Mouse (Mus musculus): ENCODE data around the gene C530025M09Rik. TPM values are rescaled to one million over a fixed set of nuclear protein-coding genes. Genes with fewer than 3 reads are reported as not detected.

C530025M09Rik gene
- polyA plus RNA-seq, 1 experiment from 2014 or later: 0.85 TPM

DNA sequence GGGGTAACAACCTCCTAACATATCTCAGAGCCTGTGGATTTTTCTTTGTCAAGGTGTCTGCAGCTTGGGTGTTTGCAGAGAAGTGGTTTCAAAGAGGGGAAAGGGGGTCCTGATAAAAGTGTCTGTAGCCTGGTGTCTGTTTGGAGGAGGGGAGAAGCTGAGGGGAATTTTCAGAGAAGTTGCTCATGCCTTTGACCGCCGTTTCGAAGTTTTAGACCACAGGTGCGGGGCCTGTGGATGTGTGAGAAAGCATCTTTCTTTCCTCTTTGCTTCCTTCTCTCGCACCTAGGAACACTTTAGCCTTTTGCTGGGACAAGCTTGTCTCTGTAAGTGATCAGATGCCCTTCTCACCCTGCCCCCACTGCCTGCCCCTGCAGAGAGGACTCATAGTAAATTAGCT, 1.3 kb upstream of the C530025M09Rik start:
- H3K4me2 ChIP-seq (replicated peaks): peak overlapping the region; percentile 93
- peaks cover 21% of the 10 kb centered on the region for H3K4me1 ChIP-seq (replicated peaks)
- no peaks in the 10 kb centered on the region for H3K36me3 ChIP-seq
- no peaks in the 10 kb centered on the region for H3K9me3 ChIP-seq
- H3K9ac ChIP-seq (replicated peaks): peak overlapping the region; percentile 73
- peaks cover 46% of the 10 kb centered on the region for H3K27me3 ChIP-seq
- ATAC-seq: no peak
- H3K27ac ChIP-seq: no peak overlapping the region
- H3K4me3 ChIP-seq (replicated peaks): peak overlapping the region; percentile 70
- WGBS: 9% methylated on average over 5 of the region's 5 CpGs

DNA sequence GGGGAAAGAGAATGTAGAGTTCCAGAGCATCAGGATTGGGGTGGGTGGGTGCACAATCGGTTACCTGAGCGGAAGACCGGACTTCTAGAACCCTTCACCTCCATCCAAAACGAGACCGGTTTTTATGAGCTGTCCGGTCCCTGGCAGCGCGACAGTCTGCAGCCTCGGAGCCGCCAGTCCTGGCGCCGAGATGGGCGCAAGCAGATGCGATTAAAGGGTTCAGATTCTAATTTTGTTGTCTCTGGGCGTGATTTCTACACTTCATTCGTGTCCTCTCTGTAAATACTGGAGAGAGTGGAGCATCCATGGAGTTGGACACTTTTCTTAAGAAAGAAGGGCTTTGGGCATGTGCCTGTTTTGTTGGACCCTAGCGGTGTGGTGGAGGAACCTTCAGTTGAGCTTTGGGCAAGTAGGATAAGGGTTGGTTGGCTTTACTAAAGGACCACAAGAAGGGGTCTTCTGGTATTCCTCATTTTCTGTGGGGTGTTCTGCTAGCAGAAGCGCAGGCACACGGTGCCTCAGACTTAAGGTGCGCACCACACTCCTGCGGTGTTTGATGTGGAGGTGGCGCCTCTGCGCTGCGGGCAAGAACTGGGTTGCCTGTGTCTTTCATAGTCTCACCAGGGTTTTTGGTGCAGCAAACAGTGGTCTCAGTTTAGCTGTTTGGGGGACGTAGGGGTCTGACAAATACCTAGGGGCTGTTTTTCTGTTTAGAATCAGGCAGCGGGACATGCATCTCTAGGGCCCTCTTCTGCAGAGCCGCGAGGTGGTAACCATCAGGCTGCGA, 639 bp upstream of the C530025M09Rik start:
- Histone ChIP-seq H3K36me3 (no peaks in the 10 kb centered on the region), H3K27ac (no peak overlapping the region), H3K4me3 (replicated peaks) (peak overlapping the region; percentile 70), H3K4me2 (replicated peaks) (peak overlapping the region; percentile 93), H3K27me3 (peaks cover 49% of the 10 kb centered on the region), H3K9ac (replicated peaks) (peak overlapping the region; percentile 73), H3K4me1 (replicated peaks) (peaks cover 21% of the 10 kb centered on the region), H3K9me3 (no peaks in the 10 kb centered on the region)
- WGBS: 1% methylated on average over 29 of the region's 29 CpGs
- peak; percentile 18 for ATAC-seq

DNA sequence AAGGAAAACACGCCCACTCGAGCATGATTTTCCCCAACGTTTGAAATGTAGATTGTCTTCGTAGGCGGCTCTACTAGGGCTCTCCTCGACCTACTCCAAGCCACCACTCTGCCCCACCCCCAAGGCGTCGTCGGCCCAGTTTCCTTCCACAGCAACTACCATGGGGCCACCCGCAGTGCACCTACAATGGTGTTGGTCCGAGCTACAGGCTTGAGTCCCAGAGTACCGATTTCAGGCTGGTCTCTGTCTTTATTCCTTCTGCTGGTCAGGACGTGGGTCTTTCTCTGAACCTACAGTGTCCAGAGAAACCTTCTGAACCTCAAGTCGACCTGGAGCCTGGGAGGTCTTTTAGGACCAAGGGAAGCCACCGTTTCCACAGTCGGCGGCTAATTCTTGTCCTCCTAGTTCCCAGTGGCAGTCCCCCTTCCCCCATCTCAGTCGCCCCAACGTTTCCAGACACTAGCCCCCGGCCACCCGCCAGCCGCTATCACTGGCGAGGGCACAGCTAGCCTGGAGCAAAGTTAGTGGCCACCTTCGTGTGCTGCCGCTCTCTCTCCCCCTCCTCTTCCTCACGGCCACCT, 968 bp downstream of the C530025M09Rik start:
- H3K4me1 ChIP-seq (replicated peaks): peaks cover 21% of the 10 kb centered on the region
- ATAC-seq: no peak
- no peak overlapping the region for H3K27ac ChIP-seq
- H3K9ac ChIP-seq (replicated peaks): peak overlapping the region; percentile 73
- WGBS: 1% methylated on average over 26 of the region's 26 CpGs
- H3K4me3 ChIP-seq (replicated peaks): peak overlapping the region; percentile 70
- peak overlapping the region; percentile 93 for H3K4me2 ChIP-seq (replicated peaks)
- no peaks in the 10 kb centered on the region for H3K36me3 ChIP-seq
- H3K27me3 ChIP-seq: peaks cover 49% of the 10 kb centered on the region
- no peaks in the 10 kb centered on the region for H3K9me3 ChIP-seq

DNA sequence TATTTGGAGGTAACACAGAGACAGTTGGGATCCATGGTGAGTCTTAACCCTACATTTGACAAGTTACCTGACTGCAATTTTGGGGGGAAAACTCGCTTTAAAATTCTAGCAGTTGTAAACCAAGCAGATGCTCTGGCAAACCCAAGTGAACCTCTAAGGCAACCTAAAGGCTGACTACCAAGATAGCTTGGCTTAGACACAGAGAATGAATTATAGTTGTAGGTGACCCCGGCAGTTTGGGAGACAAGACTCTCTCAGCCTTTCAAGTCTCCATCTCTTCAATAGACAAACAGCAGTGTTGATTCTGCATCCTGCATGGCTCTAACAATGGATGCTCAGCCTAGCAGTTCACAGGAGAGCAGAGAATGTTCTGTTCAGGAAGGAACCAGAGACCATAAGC, 2.1 kb downstream of the C530025M09Rik start, which contains the start of gene Syndig1:
Syndig1 (plus strand) TSS at position 301 of the 400 bp plus-strand sequence.
- no peak within 1 kb of the TSS for H3K27ac ChIP-seq
- H3K9me3 ChIP-seq: no peaks in the 10 kb centered on the region
- H3K4me3 ChIP-seq (replicated peaks): peak within 1 kb of the TSS; percentile 70
- peak within 1 kb of the TSS; percentile 93 for H3K4me2 ChIP-seq (replicated peaks)
- peaks cover 21% of the 10 kb centered on the region for H3K4me1 ChIP-seq (replicated peaks)
- WGBS: 87% methylated on average over 2 of the region's 2 CpGs
- H3K36me3 ChIP-seq: no peaks in the 10 kb centered on the region
- peaks cover 46% of the 10 kb centered on the region for H3K27me3 ChIP-seq
- H3K9ac ChIP-seq (replicated peaks): peak within 1 kb of the TSS; percentile 73; the same call in 1 of the 2 replicates
- ATAC-seq: no peak

DNA sequence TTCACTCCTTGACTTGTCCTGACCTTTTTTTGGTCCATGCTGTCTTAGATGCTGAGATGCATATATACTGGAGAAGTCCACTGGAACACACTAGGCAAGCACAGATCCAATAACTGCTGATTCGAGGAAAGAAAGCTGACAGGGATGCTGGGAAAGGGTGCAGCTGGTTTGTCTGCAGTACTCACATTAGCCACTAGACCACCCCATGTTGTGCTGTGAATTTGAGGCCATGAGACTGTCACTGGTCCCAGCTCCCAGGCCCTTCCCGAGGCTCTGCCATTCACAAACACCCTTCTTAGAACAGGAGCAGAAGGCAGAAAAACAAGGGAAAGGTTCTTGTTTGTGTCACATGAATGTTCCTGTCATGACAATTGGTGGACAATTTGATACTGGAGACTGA, 10.8 kb downstream of the C530025M09Rik start:
- H3K9ac ChIP-seq (replicated peaks): no peak overlapping the region
- no peak for ATAC-seq
- no peak overlapping the region for H3K4me2 ChIP-seq (replicated peaks)
- 33% methylated on average over 2 of the region's 2 CpGs for WGBS
- no peaks in the 10 kb centered on the region for H3K27me3 ChIP-seq
- H3K36me3 ChIP-seq: no peaks in the 10 kb centered on the region
- no peak overlapping the region for H3K27ac ChIP-seq
- no peaks in the 10 kb centered on the region for H3K9me3 ChIP-seq
- no peak overlapping the region for H3K4me3 ChIP-seq (replicated peaks)
- no peaks in the 10 kb centered on the region for H3K4me1 ChIP-seq (replicated peaks)

DNA sequence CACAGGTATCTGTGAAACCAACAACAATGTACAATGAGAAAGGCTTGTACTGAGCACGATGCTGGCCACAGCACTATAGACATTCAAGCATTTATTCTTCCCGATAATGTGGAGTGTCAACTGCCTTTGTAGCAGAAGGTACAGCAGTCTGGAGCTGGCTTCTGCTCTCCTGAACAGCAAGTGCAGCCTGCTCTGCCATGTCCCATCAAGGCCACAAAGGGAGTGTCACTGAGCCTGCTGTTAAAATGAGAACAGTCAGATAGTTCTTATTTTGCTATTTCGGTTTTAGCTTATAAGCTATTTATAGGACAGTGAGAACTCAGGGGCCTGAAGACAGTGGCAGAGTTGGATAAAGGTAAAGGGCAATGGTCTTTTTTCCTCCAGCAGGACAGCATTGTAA, 11.3 kb downstream of the C530025M09Rik start:
- H3K27ac ChIP-seq: no peak overlapping the region
- H3K4me3 ChIP-seq (replicated peaks): no peak overlapping the region
- H3K36me3 ChIP-seq: no peaks in the 10 kb centered on the region
- no peak for ATAC-seq
- H3K4me2 ChIP-seq (replicated peaks): no peak overlapping the region
- WGBS: 89% methylated on average over 3 of the region's 3 CpGs
- no peak overlapping the region for H3K9ac ChIP-seq (replicated peaks)
- H3K4me1 ChIP-seq (replicated peaks): no peaks in the 10 kb centered on the region
- no peaks in the 10 kb centered on the region for H3K27me3 ChIP-seq
- H3K9me3 ChIP-seq: no peaks in the 10 kb centered on the region

DNA sequence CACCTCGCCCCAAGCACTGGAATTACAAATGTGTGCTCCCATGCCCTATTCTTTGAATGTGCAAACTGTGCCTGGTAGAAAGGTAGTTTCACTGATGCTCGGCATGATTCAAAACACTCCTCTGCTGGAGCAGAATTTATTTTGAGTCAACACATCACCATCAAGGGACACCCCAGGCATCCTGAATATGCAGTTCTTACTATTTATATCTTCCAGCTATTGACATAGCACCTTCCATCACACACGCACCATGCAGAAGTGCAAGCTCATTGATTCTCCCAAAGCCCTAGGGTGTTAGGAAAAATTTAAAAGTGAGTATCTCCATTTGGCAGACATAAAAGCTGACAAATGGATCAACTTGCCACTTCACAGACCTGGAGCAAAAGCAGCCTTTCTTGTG, 12.6 kb downstream of the C530025M09Rik start:
- no peak overlapping the region for H3K4me3 ChIP-seq (replicated peaks)
- H3K27me3 ChIP-seq: no peaks in the 10 kb centered on the region
- no peak overlapping the region for H3K4me2 ChIP-seq (replicated peaks)
- WGBS: 91% methylated on average over 3 of the region's 3 CpGs
- H3K9me3 ChIP-seq: no peaks in the 10 kb centered on the region
- H3K9ac ChIP-seq (replicated peaks): no peak overlapping the region
- H3K4me1 ChIP-seq (replicated peaks): no peaks in the 10 kb centered on the region
- no peak overlapping the region for H3K27ac ChIP-seq
- no peaks in the 10 kb centered on the region for H3K36me3 ChIP-seq
- no peak for ATAC-seq

DNA sequence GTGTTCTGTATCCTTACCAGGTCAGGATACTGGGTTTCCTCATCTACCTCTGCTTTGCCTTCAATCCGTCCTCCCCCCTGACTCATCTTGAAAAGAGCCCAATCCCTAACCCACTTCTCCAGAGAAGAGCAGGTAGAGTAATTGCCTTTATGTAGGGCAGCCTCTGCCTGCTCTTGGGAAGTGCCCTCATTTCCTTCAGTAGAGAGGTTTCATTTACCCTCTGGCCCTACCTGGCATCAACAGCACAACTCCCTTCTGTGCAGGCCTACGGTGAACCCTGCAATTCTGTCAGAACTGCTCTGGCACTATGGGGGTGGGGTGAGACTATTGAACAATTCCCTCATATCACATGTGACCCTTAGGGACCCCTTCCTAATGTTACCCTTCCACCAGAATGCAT, 18.1 kb downstream of the C530025M09Rik start:
- Histone ChIP-seq H3K4me1 (replicated peaks) (no peaks in the 10 kb centered on the region), H3K27me3 (no peaks in the 10 kb centered on the region), H3K27ac (no peak overlapping the region), H3K4me3 (replicated peaks) (no peak overlapping the region), H3K9ac (replicated peaks) (no peak overlapping the region), H3K9me3 (no peaks in the 10 kb centered on the region), H3K4me2 (replicated peaks) (no peak overlapping the region), H3K36me3 (no peaks in the 10 kb centered on the region)
- 90% methylated on average over 2 of the region's 2 CpGs for WGBS
- ATAC-seq: no peak

DNA sequence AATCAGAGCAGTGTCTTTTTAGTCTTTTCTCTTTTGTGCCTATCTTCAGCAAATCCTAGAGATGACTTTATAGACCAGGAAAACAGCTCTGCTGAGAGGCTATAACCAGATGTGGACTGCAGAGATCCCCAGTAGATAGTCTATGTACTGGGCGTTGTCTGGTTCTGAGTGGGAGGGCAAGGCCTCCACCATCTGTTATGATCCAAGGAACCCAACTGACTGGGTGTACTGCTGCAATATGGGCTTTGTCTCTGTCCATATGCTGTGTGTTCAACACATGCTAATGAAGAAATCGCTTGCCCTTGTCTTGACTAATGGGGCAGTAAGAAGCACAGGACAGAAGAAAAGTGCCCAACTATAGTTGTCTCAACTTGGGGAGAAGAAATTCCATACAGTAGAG, 25.8 kb downstream of the C530025M09Rik start:
- H3K9me3 ChIP-seq: no peaks in the 10 kb centered on the region
- no peaks in the 10 kb centered on the region for H3K36me3 ChIP-seq
- no peaks in the 10 kb centered on the region for H3K27me3 ChIP-seq
- ATAC-seq: no peak
- no peak overlapping the region for H3K9ac ChIP-seq (replicated peaks)
- no peak overlapping the region for H3K27ac ChIP-seq
- no peaks in the 10 kb centered on the region for H3K4me1 ChIP-seq (replicated peaks)
- H3K4me3 ChIP-seq (replicated peaks): no peak overlapping the region
- H3K4me2 ChIP-seq (replicated peaks): no peak overlapping the region
- WGBS: 90% methylated on average over 2 of the region's 2 CpGs

DNA sequence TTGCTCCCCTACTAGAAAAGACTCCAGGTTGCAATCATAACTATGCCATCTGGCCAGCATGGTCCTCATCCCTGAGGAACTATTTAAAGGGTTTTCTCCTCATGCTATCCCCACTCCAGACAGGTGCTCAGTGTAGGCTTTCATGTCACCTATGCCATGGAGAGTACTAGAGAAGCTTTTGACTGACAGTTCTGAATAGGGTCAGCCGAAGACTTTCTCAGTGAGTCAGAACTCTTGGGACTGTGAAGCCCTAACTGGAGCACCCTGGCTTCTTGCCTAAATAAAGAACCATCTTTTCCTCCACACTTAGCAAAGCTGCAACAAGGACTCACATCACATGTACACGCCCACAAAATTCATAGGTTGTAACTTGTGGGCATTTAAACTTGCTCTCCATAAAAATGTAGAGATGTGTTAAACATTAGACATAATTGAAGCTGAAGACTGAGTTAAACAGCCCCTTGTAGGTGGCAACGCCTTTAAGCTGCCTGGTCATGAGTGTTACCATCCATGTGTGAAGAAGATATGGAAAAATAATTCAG, 26.3 kb downstream of the C530025M09Rik start:
- ATAC-seq: no peak
- no peak overlapping the region for H3K27ac ChIP-seq
- 86% methylated on average over 3 of the region's 3 CpGs for WGBS
- H3K4me3 ChIP-seq (replicated peaks): no peak overlapping the region
- no peaks in the 10 kb centered on the region for H3K27me3 ChIP-seq
- H3K4me1 ChIP-seq (replicated peaks): no peaks in the 10 kb centered on the region
- H3K36me3 ChIP-seq: no peaks in the 10 kb centered on the region
- no peaks in the 10 kb centered on the region for H3K9me3 ChIP-seq
- no peak overlapping the region for H3K9ac ChIP-seq (replicated peaks)
- H3K4me2 ChIP-seq (replicated peaks): no peak overlapping the region

DNA sequence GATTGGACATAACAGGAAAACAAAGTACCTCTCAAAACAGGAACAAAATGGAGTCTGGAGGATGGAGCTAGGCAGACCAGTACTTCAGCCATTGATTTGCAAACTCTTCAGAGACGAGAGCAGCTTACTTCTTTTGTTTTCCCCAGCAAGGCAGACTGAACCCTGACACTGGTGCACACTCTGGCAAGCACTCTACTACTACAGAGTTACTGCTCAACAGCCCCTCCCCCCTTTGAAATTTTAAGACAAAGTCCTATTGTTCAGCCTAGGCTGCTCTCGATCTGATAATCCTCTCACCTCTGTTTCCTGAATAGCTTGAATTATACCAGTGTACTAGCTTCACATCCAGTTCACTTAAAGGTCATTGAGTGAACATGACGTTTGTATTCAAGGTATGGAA, 32.4 kb downstream of the C530025M09Rik start:
- Histone ChIP-seq H3K4me2 (replicated peaks) (no peak overlapping the region), H3K4me1 (replicated peaks) (0 out of 2 replicates have a peak, but pooled peaks cover 4% of the 10 kb centered on the region), H3K9ac (replicated peaks) (no peak overlapping the region), H3K27me3 (no peaks in the 10 kb centered on the region), H3K36me3 (no peaks in the 10 kb centered on the region), H3K9me3 (no peaks in the 10 kb centered on the region), H3K4me3 (replicated peaks) (no peak overlapping the region), H3K27ac (no peak overlapping the region)
- ATAC-seq: peak; percentile 70
- 4% methylated on average over 3 of the region's 3 CpGs for WGBS
